Mouse (Mus musculus) forebrain, postnatal 0 days (tissue): Measurements from ENCODE around the gene Atp2a2. TPM values are rescaled to one million over a fixed set of nuclear protein-coding genes. Genes with fewer than 3 reads are reported as not detected.

ENCODE experiments used
- ATAC-seq: fragments of 200-750 bp; cut with Nextera tagmentation; 2 replicates; pipeline ENCODE4 v1.8.0; 2017; ENCODE audit warnings: mild to moderate bottlenecking, moderate library complexity
- DNase-seq: peaks from one replicate; pipeline ENCODE4 v3.0.0-alpha.2; 2015
- H3K27ac ChIP-seq: fragments of 300-500 bp; sonication (generic); 2 replicates; pipeline ENCODE4 v1.5.1; 2014; ENCODE audit warnings: low read depth, mild to moderate bottlenecking, antibody characterized with exemption, low read length, moderate library complexity, mixed read lengths
- H3K27me3 ChIP-seq: fragments of 300-500 bp; sonication (generic); 2 replicates; pipeline ENCODE4 v1.6.1; 2014; ENCODE audit warnings: mild to moderate bottlenecking, low read length, mixed read lengths; ENCODE audit not compliant: insufficient read depth
- H3K36me3 ChIP-seq: fragments of 300-500 bp; sonication (generic); 2 replicates; pipeline ENCODE4 v1.6.1; 2014; ENCODE audit warnings: mild to moderate bottlenecking, moderate library complexity; ENCODE audit not compliant: insufficient read depth
- H3K4me1 ChIP-seq: fragments of 300-500 bp; sonication (generic); 2 replicates; pipeline ENCODE4 v1.6.1; 2014; ENCODE audit warnings: antibody characterized with exemption; ENCODE audit not compliant: insufficient read depth
- H3K4me2 ChIP-seq: fragments of 300-500 bp; sonication (generic); 2 replicates; pipeline ENCODE4 v1.6.1; 2014; ENCODE audit warnings: low read depth, mild to moderate bottlenecking, moderate library complexity
- H3K4me3 ChIP-seq: fragments of 300-500 bp; sonication (generic); 2 replicates; pipeline ENCODE4 v1.5.1; 2014; ENCODE audit warnings: low read depth, low read length, mixed read lengths
- H3K9ac ChIP-seq: fragments of 300-500 bp; sonication (generic); 2 replicates; pipeline ENCODE4 v1.6.1; 2014; ENCODE audit warnings: mild to moderate bottlenecking
- H3K9me3 ChIP-seq: fragments of 300-500 bp; sonication (generic); 2 replicates; pipeline ENCODE4 v1.6.1; 2016; ENCODE audit warnings: low read length
- CTCF ChIP-seq: sonication (generic); IDR thresholded peaks from 2 replicates; pipeline ENCODE4 v1.5.1; 2016; ENCODE audit warnings: antibody characterized with exemption, control low read depth, low read depth
- WGBS: fragments of 180-500 bp; shearing (Covaris S2); extraction: QIAGEN DNeasy Blood & Tissue Kit; methylation state at CpG from one replicate; pipeline ENCODE4 v1.1.7; 2014; 5-methylcytosine and 5-hydroxymethylcytosine counted together
- polyA plus RNA-seq: library from polyadenylated mRNA; unstranded; fragments of >200 nt; fragmentation: Nextera tagmentation; extraction: Ambion mirVana; gene quantifications from 2 replicates; pipeline ENCODE4 v1.2.1, GENCODE M21; 2015
- total RNA-seq: library from RNA; depleted of rRNA; stranded (reverse); fragments of >200 nt; gene quantifications from 2 replicates; pipeline ENCODE4 v1.2.3, GENCODE M21; 2014

The Atp2a2 gene
- total and polyA plus RNA-seq, 2 experiments from 2014 or later = 37.2 to 178 TPM

GRCm38 (mm10) chr5:122454442-122454841 lies 47.6 kb downstream of the Atp2a2 start:
- 82% methylated on average over 4 of the region's 4 CpGs for WGBS
- no peaks in the 10 kb centered on the region for H3K4me1 ChIP-seq
- no peak overlapping the region for H3K4me2 ChIP-seq
- H3K27me3 ChIP-seq = no peaks in the 10 kb centered on the region
- ATAC-seq = no peak
- H3K9me3 ChIP-seq = no peaks in the 10 kb centered on the region
- H3K27ac ChIP-seq = no peak overlapping the region
- H3K9ac ChIP-seq = no peak overlapping the region
- no peak overlapping the region for H3K4me3 ChIP-seq
- peaks cover 69% of the 10 kb centered on the region for H3K36me3 ChIP-seq
- DNase-seq = no peak
- TF ChIP-seq CTCF = no peak

GRCm38 (mm10) chr5:122453188-122453587 lies 48.8 kb downstream of the Atp2a2 start:
- H3K27me3 ChIP-seq = no peaks in the 10 kb centered on the region
- H3K4me2 ChIP-seq = no peak overlapping the region
- H3K4me3 ChIP-seq = no peak overlapping the region
- no peaks in the 10 kb centered on the region for H3K4me1 ChIP-seq
- H3K9me3 ChIP-seq = no peaks in the 10 kb centered on the region
- H3K36me3 ChIP-seq = peaks cover 57% of the 10 kb centered on the region
- H3K27ac ChIP-seq = no peak overlapping the region
- H3K9ac ChIP-seq = no peak overlapping the region
- DNase-seq (no peak), ATAC-seq (no peak)
- TF ChIP-seq CTCF = no peak
- 75% methylated on average over 6 of the region's 6 CpGs for WGBS

- peaks cover 49% of the 10 kb centered on the region for H3K36me3 ChIP-seq
- 82% methylated on average over 7 of the region's 7 CpGs for whole genome bisulfite sequencing
- no peaks in the 10 kb centered on the region for H3K27me3 ChIP-seq
- DNase-seq = no peak
- no peaks in the 10 kb centered on the region for H3K9me3 ChIP-seq
- H3K27ac ChIP-seq = no peak overlapping the region
- H3K4me2 ChIP-seq = no peak overlapping the region
- no peaks in the 10 kb centered on the region for H3K4me1 ChIP-seq
- H3K9ac ChIP-seq = no peak overlapping the region
- no peak for ATAC-seq
- no peak for TF ChIP-seq CTCF
- no peak overlapping the region for H3K4me3 ChIP-seq
Observed at GRCm38 (mm10) chr5:122452194-122452593, 49.8 kb downstream of the Atp2a2 start.

- 93% methylated on average over 5 of the region's 5 CpGs for WGBS
- no peak for TF ChIP-seq CTCF
- H3K4me2 ChIP-seq = no peak overlapping the region
Observed at GRCm38 (mm10) chr5:122451324-122451723, 50.7 kb downstream of the Atp2a2 start.

GRCm38 (mm10) chr5:122450913-122451317 lies 51.1 kb downstream of the Atp2a2 start:
- Histone ChIP-seq H3K4me2 (no peak overlapping the region), H3K9ac (no peak overlapping the region), H3K36me3 (peaks cover 50% of the 10 kb centered on the region), H3K27ac (no peak overlapping the region), H3K4me1 (no peaks in the 10 kb centered on the region), H3K27me3 (no peaks in the 10 kb centered on the region), H3K9me3 (no peaks in the 10 kb centered on the region), H3K4me3 (no peak overlapping the region)
- WGBS = 73% methylated on average over 5 of the region's 5 CpGs
- no peak for TF ChIP-seq CTCF
- DNase-seq (no peak), ATAC-seq (no peak)

More at GRCm38 (mm10) chr5:122451324-122451723, 50.7 kb downstream of the Atp2a2 start:
- Histone ChIP-seq H3K27ac (no peak overlapping the region), H3K27me3 (no peaks in the 10 kb centered on the region), H3K9me3 (no peaks in the 10 kb centered on the region), H3K36me3 (peaks cover 48% of the 10 kb centered on the region), H3K4me1 (no peaks in the 10 kb centered on the region), H3K9ac (no peak overlapping the region), H3K4me3 (no peak overlapping the region)
- ATAC-seq = no peak
- no peak for DNase-seq

- H3K9ac ChIP-seq = no peak overlapping the region
- WGBS = 41% methylated on average over 7 of the region's 7 CpGs
- H3K27ac ChIP-seq = no peak overlapping the region
- no peak for DNase-seq
- no peak overlapping the region for H3K4me2 ChIP-seq
- H3K4me3 ChIP-seq = no peak overlapping the region
- H3K27me3 ChIP-seq = no peaks in the 10 kb centered on the region
- ATAC-seq = no peak
- TF ChIP-seq CTCF = no peak
- no peaks in the 10 kb centered on the region for H3K4me1 ChIP-seq
- H3K9me3 ChIP-seq = no peaks in the 10 kb centered on the region
- H3K36me3 ChIP-seq = peaks cover 51% of the 10 kb centered on the region
Observed at GRCm38 (mm10) chr5:122449946-122450345, 52.1 kb downstream of the Atp2a2 start.

- Histone ChIP-seq H3K27ac (no peak overlapping the region), H3K36me3 (peaks cover 50% of the 10 kb centered on the region), H3K4me2 (no peak overlapping the region), H3K4me3 (no peak overlapping the region), H3K27me3 (no peaks in the 10 kb centered on the region), H3K9me3 (no peaks in the 10 kb centered on the region), H3K9ac (no peak overlapping the region), H3K4me1 (no peaks in the 10 kb centered on the region)
- ATAC-seq (no peak), DNase-seq (no peak)
- WGBS = 86% methylated on average over 5 of the region's 5 CpGs
- TF ChIP-seq CTCF = no peak
Observed at GRCm38 (mm10) chr5:122448869-122449268, 53.2 kb downstream of the Atp2a2 start.

GRCm38 (mm10) chr5:122447857-122448256 lies 54.2 kb downstream of the Atp2a2 start:
- H3K4me3 ChIP-seq = no peak overlapping the region
- 81% methylated on average over 8 of the region's 8 CpGs for WGBS
- no peaks in the 10 kb centered on the region for H3K27me3 ChIP-seq
- peaks cover 49% of the 10 kb centered on the region for H3K36me3 ChIP-seq
- ATAC-seq (peak; percentile 56), DNase-seq (no peak)
- H3K27ac ChIP-seq = no peak overlapping the region
- no peak overlapping the region for H3K9ac ChIP-seq
- TF ChIP-seq CTCF = no peak
- H3K4me1 ChIP-seq = no peaks in the 10 kb centered on the region
- no peak overlapping the region for H3K4me2 ChIP-seq
- H3K9me3 ChIP-seq = no peaks in the 10 kb centered on the region
